Mouse (Mus musculus) erythroblast, embryonic 14.5 days (primary cell): ENCODE results near the gene Rnf150.

Experiments used
- GATA1 ChIP-seq: IDR thresholded peaks from 2 replicates; pipeline ENCODE4 v1.6.1; 2012; ENCODE audit warnings: low read length, inconsistent platforms, mixed read lengths
- TAL1 ChIP-seq: IDR thresholded peaks from 3 replicates; pipeline ENCODE4 v1.6.1; 2012; ENCODE audit warnings: low read length, inconsistent platforms, mixed read lengths

DNA sequence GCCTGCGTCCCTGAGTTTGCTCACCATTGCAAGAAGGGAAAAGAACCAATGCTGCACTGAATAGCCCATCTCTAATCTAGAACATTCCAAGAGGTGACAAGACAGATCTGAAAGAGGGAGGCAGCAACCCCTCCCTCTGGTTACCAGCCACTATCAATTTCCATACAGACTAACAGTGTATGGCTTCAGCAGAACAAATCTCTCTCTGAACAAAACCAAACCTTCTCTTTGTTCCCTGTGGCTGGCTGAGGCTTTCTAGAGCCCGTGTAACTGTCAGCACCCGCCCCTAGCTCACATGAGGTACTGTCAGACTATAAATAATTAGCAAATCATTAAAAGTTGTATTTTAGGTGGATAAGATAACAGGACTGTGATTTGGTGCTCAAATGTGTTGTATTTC, 109.7 kb downstream of the Rnf150 start:
- TF ChIP-seq GATA1 (no peak), TAL1 (no peak)
